Mouse (Mus musculus): ENCODE data around the gene Ebf1. TPM values are rescaled to one million over a fixed set of nuclear protein-coding genes. Genes with fewer than 3 reads are reported as not detected.

The Ebf1 gene
- total RNA-seq, 2 experiments from 2014 or later = 16.8 to 30.3 TPM

DNA sequence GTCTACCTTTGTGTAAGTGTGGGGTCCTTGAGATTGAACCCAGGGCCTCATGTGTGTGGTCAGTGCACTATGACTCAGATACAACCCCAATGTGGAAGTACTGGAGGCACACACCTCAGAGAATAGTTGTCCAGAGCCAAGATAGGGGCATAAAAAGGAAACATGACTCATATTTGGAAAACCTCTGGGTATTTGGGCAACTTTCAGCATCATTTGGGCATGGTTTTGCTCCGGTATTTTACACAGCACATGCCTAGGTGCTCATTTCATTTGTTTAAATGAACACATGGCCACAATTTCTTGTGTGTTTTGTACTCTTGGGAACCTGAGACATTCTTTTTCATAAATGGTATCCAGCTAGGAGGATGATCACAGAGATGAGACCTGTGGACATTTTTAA is 161.9 kb downstream of the Ebf1 start:
- no peak for DNase-seq

DNA sequence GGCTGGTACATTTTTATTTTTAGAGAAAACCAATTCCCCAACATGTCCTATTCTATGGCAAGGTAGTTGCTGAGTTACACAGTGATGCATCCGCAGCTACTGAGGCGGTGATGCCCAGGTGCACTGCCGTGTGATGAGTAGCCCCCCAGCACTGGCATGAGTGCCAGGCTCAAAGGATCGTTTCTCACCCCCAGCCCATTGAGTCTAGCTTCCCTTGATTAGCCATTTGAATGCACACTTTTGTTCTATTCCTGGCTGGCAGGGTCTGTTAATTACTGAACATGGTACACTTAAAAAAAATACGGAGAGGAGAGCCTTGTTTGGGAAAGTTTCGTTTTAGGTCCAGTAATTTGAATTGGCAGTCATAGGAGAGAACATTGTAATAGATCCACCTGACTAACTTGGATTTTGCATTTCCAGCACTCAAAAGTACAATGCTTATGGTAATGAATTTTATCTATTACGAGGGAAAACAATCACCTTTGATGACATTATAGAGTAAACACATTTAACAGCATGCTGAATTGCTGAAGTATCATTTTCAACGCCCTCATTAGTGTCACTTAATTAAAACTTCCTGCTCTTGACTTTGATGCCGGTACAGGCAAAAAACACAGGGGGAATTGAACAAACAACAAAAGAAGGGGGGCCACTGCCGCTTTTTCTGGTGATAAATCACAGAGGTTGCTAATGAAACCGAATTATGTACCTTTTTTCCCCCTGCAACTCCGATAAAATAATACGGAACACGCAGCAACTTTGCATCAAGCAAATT is 167.3 kb downstream of the Ebf1 start:
- DNase-seq = no peak

DNA sequence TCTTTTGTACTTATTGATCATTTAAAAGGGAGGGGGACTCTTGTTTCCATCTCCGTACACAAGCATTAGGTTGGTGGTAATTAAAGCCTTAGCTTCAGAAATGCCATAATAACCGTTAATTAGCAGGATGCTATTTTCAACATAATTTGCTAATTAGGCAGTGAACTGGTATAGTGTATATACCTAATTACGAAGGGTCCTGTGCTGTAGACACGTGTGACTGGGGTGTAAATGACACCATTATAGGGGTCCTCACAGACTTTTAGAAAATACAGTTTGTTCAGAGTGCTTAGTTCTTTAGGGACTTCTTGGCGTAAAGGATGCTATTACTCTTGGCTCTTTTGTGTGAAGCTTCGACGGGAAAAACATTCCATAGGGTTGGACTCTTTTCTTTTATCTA is 167.9 kb downstream of the Ebf1 start:
- no peak for DNase-seq

DNA sequence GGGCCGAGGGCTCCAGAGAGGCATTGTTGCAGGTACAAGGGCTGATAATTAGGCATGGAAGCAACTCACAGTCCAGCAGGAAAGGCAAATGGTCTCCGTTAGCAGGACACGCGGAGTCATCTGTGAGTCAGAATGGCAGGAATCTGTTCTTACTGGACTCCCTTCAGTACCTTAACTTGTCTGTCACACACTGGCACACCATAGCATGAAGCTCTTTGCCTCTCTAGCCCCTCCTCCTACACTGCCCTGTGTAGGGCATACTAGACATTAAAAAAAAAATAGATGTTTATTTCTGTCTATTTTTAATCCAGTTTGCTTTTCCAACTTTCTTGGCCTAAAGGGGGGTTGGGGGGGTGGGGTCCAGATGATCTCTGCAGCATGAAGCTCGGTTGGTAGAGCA is 168.4 kb downstream of the Ebf1 start:
- no peak for DNase-seq

DNA sequence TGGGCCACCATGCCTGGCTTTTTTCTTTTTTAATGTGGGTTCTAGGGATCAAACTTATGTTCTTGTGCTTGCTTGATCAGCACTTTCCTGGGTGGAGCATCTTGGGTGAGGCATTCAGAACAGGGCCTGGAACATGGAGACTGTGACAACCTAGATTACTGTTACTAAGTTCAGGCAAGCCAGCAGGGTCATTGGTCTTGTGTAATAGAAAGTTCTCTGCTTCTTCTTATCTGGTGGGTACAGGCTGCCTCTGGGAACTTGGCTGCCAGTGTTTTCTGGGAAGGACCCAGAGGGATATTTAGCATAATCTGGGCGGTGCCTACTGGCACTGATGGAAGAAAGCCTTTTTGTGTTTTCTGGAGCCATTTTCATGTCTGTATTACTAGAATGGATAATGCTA is 170.9 kb downstream of the Ebf1 start:
- no peak for DNase-seq

DNA sequence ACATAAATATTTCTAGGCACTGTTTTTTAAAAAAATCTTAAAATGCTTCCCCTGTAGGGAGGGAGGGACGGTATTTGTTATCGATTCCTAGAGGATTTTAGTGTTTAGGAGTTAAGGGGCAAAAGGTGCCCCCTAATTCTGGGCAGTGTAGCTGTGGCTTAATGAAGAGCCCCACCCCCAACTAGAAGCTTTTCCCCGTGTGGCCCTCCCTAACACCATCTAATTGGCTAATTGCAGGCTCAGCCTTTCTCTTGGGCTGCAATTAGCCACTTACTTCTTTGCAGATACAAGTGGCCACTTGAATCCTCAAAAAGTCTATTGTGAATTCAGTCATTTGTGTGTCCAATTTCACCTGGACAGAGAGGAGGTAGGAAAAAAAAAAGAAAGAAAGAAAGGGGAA is 175.7 kb downstream of the Ebf1 start:
- DNase-seq = no peak

DNA sequence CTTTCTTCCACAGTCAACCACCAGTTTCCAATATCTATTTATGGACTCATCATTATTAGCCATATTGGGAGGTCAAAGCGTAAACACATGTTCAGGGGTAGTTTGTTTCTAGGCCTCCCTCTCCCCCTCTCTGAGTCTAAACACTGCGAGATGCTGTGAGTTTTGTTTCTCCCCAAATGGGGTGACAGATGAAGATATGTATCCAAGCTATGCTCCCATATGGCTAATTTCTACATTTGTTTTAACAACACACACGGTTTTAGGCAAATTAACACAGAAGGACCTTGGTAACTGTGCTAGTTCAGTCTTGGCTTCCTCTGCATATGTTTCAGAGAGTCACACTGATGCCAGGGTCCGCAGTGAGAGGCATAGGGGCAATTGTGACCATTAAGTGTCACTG is 177.8 kb downstream of the Ebf1 start:
- DNase-seq = no peak

DNA sequence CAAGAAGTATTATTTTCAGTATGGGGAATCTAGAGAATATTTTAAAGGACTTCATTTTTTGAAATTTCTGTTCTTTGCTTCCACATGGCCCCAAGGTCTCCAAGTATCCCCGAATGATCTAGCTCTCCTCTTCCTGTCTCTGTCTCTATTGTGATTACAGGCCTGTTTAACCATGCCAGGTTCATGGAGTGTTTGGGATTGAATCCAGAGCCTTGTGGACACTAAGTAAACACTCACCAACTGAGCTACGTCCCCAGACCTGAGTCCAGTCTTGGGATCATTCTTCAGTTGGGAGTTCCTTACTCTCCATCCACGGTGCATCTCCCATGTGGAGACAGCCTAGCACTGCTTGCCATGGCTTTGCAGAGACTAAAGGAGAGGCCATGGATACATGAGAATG is 178.7 kb downstream of the Ebf1 start:
- DNase-seq = no peak

DNA sequence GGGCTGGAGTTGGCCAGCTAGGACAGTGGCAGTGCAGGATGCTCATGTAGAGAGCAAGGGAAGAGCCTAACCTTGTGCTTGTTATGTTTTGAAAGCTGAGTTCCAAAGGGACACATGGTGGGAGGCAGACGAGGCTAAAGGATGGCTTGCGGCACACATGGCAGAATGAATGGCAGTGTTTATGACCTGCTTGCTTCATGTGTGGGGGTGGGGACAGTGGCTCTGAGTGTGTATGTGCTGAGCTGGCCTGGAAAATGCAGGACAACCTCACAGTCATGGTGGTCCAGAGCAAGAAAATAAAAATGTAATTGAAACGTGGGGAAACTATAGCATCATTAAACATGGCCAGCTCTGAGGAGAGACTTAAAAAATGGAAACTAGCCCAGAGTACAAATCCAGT is 181.2 kb downstream of the Ebf1 start:
- no peak for DNase-seq

DNA sequence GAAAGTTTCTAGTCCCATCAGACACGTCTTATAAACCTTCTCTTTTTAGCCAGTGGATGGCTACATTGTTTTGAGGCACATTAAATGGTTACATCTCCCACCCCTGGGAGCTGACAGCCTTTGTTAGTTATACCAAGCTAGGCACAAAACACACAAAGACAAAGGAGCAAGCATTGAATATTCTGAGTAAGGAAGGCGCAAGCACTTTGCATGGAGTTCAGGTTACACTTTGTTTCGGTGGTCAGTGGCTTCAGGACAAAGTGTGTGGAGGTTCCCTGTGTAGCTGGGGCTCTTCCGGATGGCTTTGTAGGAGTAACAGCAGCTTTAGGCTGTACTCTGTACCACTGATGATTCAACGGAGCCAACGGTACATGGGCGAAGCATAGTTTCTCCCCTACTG is 186.9 kb downstream of the Ebf1 start:
- no peak for DNase-seq

DNA sequence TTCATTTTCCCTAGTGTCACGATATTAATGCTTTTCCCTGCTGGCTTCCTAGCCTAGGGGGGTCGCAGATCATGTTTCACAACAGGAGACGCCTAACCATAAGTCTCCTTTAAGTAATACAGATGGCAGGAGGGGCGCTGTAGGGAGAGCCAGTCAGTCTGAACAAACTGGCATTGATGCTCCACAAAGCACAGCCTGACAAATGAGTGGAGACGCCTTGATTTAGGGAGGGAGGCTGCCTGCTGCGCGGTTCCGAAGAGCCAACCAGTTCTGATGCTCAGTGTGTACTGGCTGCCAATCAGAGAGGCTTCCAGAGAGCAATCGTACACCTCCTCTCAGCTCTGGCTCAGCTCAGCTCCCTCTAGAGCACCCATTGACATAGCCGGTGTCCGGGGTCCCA is 189.5 kb downstream of the Ebf1 start:
- no peak for DNase-seq

DNA sequence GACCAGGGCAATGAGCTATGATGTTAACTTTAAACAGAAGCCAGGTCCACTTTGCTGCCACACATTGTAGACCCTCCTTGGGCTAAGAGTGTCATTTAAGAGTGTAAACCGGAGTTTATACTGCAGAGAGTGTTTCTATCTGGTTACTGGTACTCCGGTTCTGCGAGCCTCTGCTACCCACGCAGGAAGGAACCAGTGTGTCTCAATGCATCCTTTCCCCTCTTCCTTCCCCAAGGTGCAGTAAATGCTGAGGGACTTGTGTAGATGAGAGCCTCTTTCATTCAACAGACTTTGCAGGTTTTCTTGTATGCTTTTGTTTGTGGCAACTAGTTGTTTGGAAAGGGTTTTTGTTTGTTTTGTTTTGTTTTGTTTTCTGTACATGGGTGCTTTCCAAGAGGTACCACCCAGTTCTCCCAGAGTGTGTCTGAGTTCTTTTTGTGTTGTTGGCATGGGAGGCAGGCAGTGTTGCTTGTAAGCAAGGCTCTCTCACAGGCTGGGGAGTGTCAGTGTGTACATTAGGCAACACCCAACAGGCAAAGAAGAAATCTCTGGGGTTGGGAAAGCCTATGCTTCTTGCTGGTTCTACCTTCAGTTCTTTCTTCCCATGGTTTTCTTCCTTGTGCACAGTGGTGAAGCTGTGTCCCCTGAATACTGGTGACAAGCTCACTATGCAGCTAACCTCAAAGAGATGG is 191.9 kb downstream of the Ebf1 start:
- DNase-seq = no peak

DNA sequence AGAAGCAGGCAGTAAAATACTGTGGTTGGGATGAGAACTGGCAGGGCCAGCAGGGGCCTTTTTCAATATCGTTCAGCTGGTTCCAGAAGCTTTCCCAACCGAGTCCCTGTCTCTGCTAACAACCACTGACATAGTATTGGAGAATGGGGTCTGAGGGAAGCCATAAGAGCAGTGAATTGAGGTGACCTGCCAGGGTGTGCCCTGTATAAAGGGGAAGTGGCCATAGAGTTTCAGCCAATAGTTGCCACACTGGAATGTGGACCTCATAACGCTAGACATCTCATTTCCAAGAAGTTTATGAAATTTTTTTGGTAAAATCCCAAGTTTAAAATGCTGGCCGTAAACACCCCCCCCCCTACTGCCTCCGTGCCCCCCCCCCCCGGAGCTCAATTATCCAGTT is 193.9 kb downstream of the Ebf1 start:
- DNase-seq = no peak

DNA sequence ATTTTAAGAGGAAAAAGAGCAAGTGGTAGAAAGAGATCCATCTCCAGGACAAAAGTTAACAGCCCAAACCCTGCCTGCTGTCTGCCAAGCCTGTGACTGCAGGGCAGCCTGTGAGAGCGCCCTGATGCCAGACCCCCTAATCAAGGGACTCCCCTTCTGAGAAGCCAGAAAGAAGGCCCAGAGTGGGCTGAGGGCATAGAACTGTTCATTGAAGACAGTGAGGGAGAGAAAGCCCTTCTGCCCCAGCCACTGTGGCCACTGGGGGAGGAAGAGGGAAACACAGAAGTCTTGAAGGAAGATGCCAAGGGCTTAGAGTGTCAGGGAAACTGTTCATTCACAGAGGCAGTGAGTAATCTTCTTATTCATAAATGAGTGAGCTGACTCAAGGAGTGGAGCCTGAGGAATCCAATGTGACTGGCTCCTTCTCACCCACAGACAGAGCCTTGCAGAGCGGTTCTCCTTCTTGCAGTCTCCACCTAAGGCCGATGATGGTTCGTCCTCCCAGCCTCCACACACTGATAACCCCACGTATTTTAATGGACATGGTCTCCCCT is 195.2 kb downstream of the Ebf1 start:
- DNase-seq = no peak

DNA sequence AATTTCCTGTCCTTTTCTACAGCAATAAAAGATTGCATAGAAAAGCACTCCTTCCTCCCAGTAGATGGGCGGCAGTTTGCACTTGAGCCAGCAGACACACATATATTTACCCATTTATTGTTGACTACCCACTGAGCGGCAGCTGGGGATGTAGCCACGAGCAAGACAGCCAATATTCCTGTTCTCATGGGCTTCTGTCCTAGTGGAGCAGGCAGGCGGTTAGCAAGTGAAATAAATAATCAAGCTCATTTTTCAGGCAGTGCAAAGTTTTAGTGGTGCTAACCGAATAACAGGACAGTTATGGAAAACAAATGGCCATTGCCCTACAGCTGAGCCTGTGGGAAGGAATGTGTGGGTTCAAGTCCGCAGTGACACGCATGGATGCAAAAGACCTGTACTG is 196.4 kb downstream of the Ebf1 start:
- no peak for DNase-seq

DNA sequence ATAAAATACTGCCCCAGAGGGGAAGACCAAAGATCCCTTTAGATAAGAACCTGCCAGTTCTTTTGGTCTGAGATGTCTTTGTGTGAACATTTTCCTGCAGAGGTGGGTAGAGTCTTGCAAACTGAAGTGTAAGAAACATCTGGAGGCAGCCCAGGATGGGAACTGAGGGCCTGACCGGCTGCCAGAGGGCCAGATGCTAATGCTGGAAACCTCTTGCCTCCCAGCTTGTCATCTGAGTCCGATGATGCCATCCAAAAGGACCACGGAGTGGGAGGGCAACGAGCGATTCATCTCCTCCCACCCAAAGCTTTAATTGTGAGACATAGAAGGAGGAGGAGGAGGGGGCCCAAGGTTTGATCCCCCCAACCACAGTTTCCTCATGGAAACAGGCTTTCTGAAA is 197.7 kb downstream of the Ebf1 start:
- DNase-seq = no peak

DNA sequence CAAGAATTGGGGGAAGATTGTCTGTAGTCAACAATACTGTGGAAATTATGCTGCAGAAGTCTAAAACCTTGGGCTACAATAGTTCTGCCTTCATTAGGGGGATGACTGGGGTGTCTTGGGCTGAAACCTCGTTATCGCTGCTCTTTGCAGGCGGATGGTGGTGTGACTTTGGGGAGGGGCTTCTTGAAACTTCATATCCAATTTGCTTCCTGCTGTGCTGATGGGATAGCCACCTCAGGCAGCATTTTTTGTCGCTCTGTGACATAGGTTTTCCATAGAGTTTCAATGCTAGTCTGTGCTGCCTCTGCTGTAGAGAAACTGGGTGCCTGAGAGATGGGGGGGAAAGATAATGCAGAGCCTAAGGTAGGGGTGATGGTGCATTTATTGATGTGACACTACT is 198.9 kb downstream of the Ebf1 start:
- DNase-seq = no peak

DNA sequence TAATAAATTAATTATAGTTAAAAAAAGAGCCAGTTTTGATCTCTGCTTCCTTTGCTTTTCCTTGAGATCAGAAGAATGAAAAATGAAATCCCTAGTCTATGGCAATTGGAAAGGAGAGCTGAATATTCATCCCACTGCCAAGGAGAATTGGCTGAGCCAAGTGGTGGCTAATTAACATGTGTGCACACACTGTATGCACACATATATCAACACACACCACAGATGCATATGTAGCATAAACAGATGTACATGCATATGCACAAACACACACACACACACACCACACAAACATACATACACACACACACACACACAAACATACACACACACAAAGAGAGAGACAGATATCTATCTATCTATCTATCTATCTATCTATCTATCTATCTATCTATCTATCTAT is 205.2 kb downstream of the Ebf1 start:
- no peak for DNase-seq

DNA sequence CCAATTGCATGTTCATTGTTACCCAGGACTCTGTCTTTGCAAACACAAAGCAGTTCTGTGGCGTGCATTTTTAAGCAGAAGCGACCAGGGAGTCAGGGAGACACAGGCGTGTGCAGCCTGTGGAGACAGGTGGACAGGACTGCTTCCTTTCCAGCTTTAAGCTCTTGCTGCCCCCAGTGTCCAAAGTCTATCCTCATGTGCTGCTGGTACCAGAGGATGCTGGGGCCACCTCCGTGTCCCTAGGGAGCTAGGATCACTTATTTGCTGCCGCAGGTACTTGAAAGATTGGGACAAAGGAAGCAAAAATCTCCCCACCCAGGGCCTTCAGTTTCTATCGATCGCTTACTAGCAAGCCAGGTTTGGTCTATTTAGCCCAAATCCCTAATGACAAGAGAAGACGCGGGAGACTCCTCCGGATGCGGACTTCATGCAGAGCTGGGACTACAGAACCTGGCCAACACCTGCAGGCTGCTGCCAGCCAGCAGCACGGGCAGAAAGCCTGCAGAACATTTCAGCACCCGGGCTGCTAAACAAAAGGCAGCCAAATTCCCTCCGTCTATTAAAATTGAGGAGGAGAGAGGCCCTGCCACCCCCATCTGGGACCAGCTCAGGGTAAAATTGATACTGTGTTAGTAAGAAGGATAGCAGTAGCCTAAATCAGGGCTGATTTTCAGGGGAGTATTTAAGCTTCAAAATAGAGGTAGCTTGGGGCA is 215.3 kb downstream of the Ebf1 start:
- DNase-seq = no peak

DNA sequence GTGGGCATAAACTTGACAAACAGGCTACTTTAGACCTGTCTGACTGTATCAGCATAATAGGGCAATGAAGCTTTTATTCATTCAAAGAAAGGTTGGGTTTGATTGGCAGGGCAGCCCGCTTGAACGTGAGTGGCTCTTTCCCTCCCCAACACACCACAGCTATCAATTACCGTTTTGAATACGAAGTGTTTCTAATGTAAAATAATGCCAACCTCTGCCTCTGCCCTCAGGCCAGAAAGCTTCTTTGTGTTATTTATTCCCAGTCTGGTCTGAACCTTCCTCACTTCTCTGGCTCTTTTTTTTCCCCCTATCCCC is 215.8 kb downstream of the Ebf1 start:
- no peak for DNase-seq

DNA sequence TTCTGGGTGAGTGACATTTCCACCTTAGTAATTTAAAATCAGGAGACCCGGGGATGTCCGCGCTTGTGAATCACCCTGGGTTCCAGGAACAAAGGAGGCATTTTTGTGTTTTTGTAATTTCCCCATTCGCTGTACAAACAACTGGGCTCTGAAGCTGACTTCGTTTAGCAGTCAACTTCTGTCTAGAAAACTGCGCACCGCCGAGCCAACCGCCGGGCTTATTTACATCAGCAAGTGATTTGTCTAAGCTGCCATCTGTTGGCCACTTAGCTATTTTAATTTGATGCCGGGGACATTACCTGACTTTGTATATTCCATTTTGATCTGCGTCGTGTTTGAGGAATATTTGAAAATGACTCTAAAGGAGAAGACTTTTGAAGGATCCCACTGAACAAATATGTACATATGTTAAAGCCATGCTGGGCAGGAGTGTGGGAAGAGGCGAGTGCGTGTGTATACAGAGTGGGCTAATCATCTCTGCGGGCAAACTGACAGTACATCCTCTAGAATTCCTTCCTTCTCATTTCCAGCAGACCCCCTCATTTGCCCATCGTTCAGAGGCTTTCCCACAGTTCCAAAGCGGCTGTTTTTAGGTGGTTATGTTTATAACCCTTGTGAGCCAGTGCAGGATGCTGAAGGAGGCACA is 216.4 kb downstream of the Ebf1 start:
- DNase-seq = no peak

DNA sequence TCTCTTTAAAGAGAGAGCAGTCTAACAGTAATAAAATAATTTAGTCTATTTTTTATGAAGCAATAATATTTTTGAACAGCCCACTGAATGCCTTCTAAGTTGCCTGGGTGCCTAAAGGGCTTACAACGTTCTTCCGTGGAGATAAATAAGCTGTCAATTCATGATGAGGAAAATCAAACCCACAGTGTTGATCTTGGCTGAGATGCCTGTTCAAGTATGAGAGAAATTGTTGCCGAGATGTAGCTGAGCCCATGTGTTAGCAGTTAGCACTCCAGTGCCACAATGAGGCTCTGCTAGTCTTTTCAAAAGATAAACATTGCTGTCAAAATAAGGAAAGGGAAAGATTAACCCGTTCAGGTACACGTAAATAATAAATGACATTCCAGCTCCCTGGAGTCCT is 218.0 kb downstream of the Ebf1 start:
- no peak for DNase-seq

DNA sequence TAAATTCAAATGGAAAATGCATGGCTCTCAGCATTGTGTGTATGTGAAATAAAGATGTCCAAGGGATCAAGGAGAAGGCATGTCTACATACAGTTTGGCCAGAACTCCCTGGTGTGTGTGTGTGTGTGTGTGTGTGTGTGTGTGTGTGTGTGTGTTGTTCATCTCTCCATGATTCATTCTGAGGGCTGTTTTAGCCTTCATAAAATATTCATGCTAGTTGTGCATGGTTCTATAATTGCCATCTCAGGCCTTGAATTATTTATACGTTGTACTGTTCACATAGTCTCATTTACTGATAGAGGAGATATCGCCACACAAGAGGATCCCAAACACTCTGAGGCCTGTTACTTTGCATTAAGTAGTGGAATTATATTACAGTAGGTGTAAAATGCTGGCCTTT is 220.5 kb downstream of the Ebf1 start:
- DNase-seq = no peak

Measured in adrenal gland, postnatal 36 days (tissue).